Mouse (Mus musculus): Measurements from ENCODE around the gene Bicc1. TPM values are rescaled to one million over a fixed set of nuclear protein-coding genes. Genes with fewer than 3 reads are reported as not detected.
A peak's percentile ranks its signal among the peaks of the same experiment; 100 is the strongest.

The Bicc1 gene
- polyA plus RNA-seq, 1 experiment, result 69.0 TPM

- 90% methylated on average over 2 of the region's 2 CpGs for WGBS
- no peak overlapping the region for H3K27ac ChIP-seq (ENCODE audit: insufficient read depth, low read depth, low read length)
- H3K4me1 ChIP-seq (ENCODE audit: control insufficient read depth, insufficient read depth, low read length), result peaks cover 4% of the 10 kb centered on the region
- TF ChIP-seq POLR2A (IDR thresholded peaks at IDR 0.05; ENCODE audit: low read depth, low read length) (no peak), CTCF (conservative IDR thresholded peaks at IDR 0.05; ENCODE audit: insufficient read depth, insufficient read length, low read depth, low read length) (peak; percentile 35)
- DNase-seq, result no peak
- no peaks in the 10 kb centered on the region for H3K36me3 ChIP-seq (ENCODE audit: control insufficient read depth, insufficient read depth, low read length)
- H3K27me3 ChIP-seq (replicated peaks; ENCODE audit: control insufficient read depth, insufficient read depth, low read length), result no peaks in the 10 kb centered on the region
- no peak overlapping the region for H3K4me3 ChIP-seq (ENCODE audit: insufficient read depth, low read depth, low read length)
These were observed 20.6 kb upstream of the Bicc1 start for GRCm38 (mm10) chr10:71180057-71180456.

- 77% methylated on average over 7 of the region's 7 CpGs for WGBS
- TF ChIP-seq CTCF (conservative IDR thresholded peaks at IDR 0.05; ENCODE audit: insufficient read depth, insufficient read length, low read depth, low read length), result no peak
- TF ChIP-seq POLR2A (IDR thresholded peaks at IDR 0.05; ENCODE audit: low read depth, low read length), result no peak
- Histone ChIP-seq H3K27me3 (replicated peaks; ENCODE audit: control insufficient read depth, insufficient read depth, low read length) (no peaks in the 10 kb centered on the region), H3K36me3 (ENCODE audit: control insufficient read depth, insufficient read depth, low read length) (no peaks in the 10 kb centered on the region), H3K4me3 (ENCODE audit: insufficient read depth, low read depth, low read length) (no peak overlapping the region), H3K27ac (ENCODE audit: insufficient read depth, low read depth, low read length) (no peak overlapping the region), H3K4me1 (ENCODE audit: control insufficient read depth, insufficient read depth, low read length) (no peaks in the 10 kb centered on the region; the same call in 1 of the 2 replicates)
- DNase-seq, result no peak
These were observed 17.7 kb upstream of the Bicc1 start for GRCm38 (mm10) chr10:71177201-71177600.

- Histone ChIP-seq H3K36me3 (ENCODE audit: control insufficient read depth, insufficient read depth, low read length) (no peaks in the 10 kb centered on the region), H3K4me3 (ENCODE audit: insufficient read depth, low read depth, low read length) (no peak overlapping the region), H3K4me1 (ENCODE audit: control insufficient read depth, insufficient read depth, low read length) (no peaks in the 10 kb centered on the region), H3K27me3 (replicated peaks; ENCODE audit: control insufficient read depth, insufficient read depth, low read length) (no peaks in the 10 kb centered on the region), H3K27ac (ENCODE audit: insufficient read depth, low read depth, low read length) (no peak overlapping the region)
- WGBS, result 81% methylated on average over 8 of the region's 8 CpGs
- no peak for TF ChIP-seq CTCF (conservative IDR thresholded peaks at IDR 0.05; ENCODE audit: insufficient read depth, insufficient read length, low read depth, low read length)
- DNase-seq, result no peak
These were observed 16.8 kb upstream of the Bicc1 start for GRCm38 (mm10) chr10:71176341-71176740.

- Histone ChIP-seq H3K4me3 (ENCODE audit: insufficient read depth, low read depth, low read length) (no peak overlapping the region), H3K4me1 (ENCODE audit: control insufficient read depth, insufficient read depth, low read length) (no peaks in the 10 kb centered on the region), H3K36me3 (ENCODE audit: control insufficient read depth, insufficient read depth, low read length) (no peaks in the 10 kb centered on the region), H3K27ac (ENCODE audit: insufficient read depth, low read depth, low read length) (no peak overlapping the region), H3K27me3 (replicated peaks; ENCODE audit: control insufficient read depth, insufficient read depth, low read length) (no peaks in the 10 kb centered on the region)
- 93% methylated on average over 15 of the region's 15 CpGs for WGBS
- no peak for TF ChIP-seq CTCF (conservative IDR thresholded peaks at IDR 0.05; ENCODE audit: insufficient read depth, insufficient read length, low read depth, low read length)
- no peak for TF ChIP-seq POLR2A (IDR thresholded peaks at IDR 0.05; ENCODE audit: low read depth, low read length)
- DNase-seq, result no peak
These were observed 15.8 kb upstream of the Bicc1 start for GRCm38 (mm10) chr10:71175280-71175679.

- 100% methylated on average over 1 of the region's 1 CpGs for WGBS
- no peak for DNase-seq
- Histone ChIP-seq H3K36me3 (ENCODE audit: control insufficient read depth, insufficient read depth, low read length) (no peaks in the 10 kb centered on the region), H3K4me1 (ENCODE audit: control insufficient read depth, insufficient read depth, low read length) (no peaks in the 10 kb centered on the region), H3K27ac (ENCODE audit: insufficient read depth, low read depth, low read length) (peak overlapping the region; percentile 16; the same call in 1 of the 2 replicates), H3K27me3 (replicated peaks; ENCODE audit: control insufficient read depth, insufficient read depth, low read length) (no peaks in the 10 kb centered on the region), H3K4me3 (ENCODE audit: insufficient read depth, low read depth, low read length) (no peak overlapping the region)
- TF ChIP-seq CTCF (conservative IDR thresholded peaks at IDR 0.05; ENCODE audit: insufficient read depth, insufficient read length, low read depth, low read length), result peak; percentile 19; the same call in 1 of the 2 replicates
- TF ChIP-seq POLR2A (IDR thresholded peaks at IDR 0.05; ENCODE audit: low read depth, low read length), result no peak
These were observed 11.9 kb upstream of the Bicc1 start for GRCm38 (mm10) chr10:71171414-71171813.

GRCm38 (mm10) chr10:71170771-71171170 is 11.3 kb upstream of the Bicc1 start:
- DNase-seq, result peak; percentile 71
- H3K4me1 ChIP-seq (ENCODE audit: control insufficient read depth, insufficient read depth, low read length), result no peaks in the 10 kb centered on the region
- H3K27ac ChIP-seq (ENCODE audit: insufficient read depth, low read depth, low read length), result peak overlapping the region; percentile 16; the same call in 1 of the 2 replicates
- 62% methylated on average over 5 of the region's 5 CpGs for WGBS
- H3K4me3 ChIP-seq (ENCODE audit: insufficient read depth, low read depth, low read length), result no peak overlapping the region
- H3K27me3 ChIP-seq (replicated peaks; ENCODE audit: control insufficient read depth, insufficient read depth, low read length), result no peaks in the 10 kb centered on the region
- no peak for TF ChIP-seq POLR2A (IDR thresholded peaks at IDR 0.05; ENCODE audit: low read depth, low read length)
- no peak for TF ChIP-seq CTCF (conservative IDR thresholded peaks at IDR 0.05; ENCODE audit: insufficient read depth, insufficient read length, low read depth, low read length)
- H3K36me3 ChIP-seq (ENCODE audit: control insufficient read depth, insufficient read depth, low read length), result no peaks in the 10 kb centered on the region

GRCm38 (mm10) chr10:71169811-71170210 is 10.3 kb upstream of the Bicc1 start:
- H3K4me1 ChIP-seq (ENCODE audit: control insufficient read depth, insufficient read depth, low read length), result no peaks in the 10 kb centered on the region
- WGBS, result 75% methylated on average over 10 of the region's 10 CpGs
- TF ChIP-seq CTCF (conservative IDR thresholded peaks at IDR 0.05; ENCODE audit: insufficient read depth, insufficient read length, low read depth, low read length) (no peak), POLR2A (IDR thresholded peaks at IDR 0.05; ENCODE audit: low read depth, low read length) (no peak)

More at GRCm38 (mm10) chr10:71169811-71170210, 10.3 kb upstream of the Bicc1 start:
- Histone ChIP-seq H3K36me3 (ENCODE audit: control insufficient read depth, insufficient read depth, low read length) (no peaks in the 10 kb centered on the region), H3K27me3 (replicated peaks; ENCODE audit: control insufficient read depth, insufficient read depth, low read length) (no peaks in the 10 kb centered on the region), H3K4me3 (ENCODE audit: insufficient read depth, low read depth, low read length) (no peak overlapping the region), H3K27ac (ENCODE audit: insufficient read depth, low read depth, low read length) (no peak overlapping the region)
- no peak for DNase-seq
